ENCODE assay signal across 17 mouse cellular contexts in genomic region chr6:51179741-51180537, GRCm38 (mm10).
DNase-seq lines count a peak whose midpoint lies in the region; ATAC-seq and TF ChIP-seq lines count a peak whose summit lies in the region.
"Had no signal": no experiment of that assay in that cellular context is flagged by ENCODE, and none has a peak within 500 bp of the region (broad histone marks: within the 10 kb centered on the region; RNA-seq: fewer than 3 reads in every experiment).

No protein-coding gene starts in this region.

- no peak overlapping the region for H3K27ac ChIP-seq in embryonic facial prominence, embryonic 11.5 days (replicated peaks; ENCODE audit: low read depth, low read length)
- no peak overlapping the region for H3K27ac ChIP-seq in embryonic facial prominence, embryonic 10.5 days (replicated peaks)
- no peak overlapping the region for H3K27ac ChIP-seq in layer of hippocampus, adult 2 months
- H3K27ac ChIP-seq: hindbrain, embryonic 10.5 days; lung, embryonic 15.5 days had no signal

- intact Hi-C loops in gastrocnemius, postnatal 14 days (cut with DNase I; ENCODE audit: low total_unique reads): loop anchor here (10.0 kb wide), 2 partner anchors 825 to 1965 kb away; partner anchors contain the start of gene Igf2bp3

- no peak for ATAC-seq in embryonic facial prominence, embryonic 11.5 days (replicated peaks; ENCODE audit: insufficient number of reproducible peaks, low FRiP score, low TSS enrichment, low read depth)
- ATAC-seq: intestine, postnatal 0 days had no signal

- peak; percentile 42 for DNase-seq in embryonic facial prominence, embryonic 11.5 days (ENCODE audit: low spot score)
- no peak for DNase-seq in embryonic facial prominence, embryonic 10.5 days (ENCODE audit: low spot score)
- DNase-seq in kidney, postnatal 14 days: peak; percentile 26
- no peak for DNase-seq in kidney, adult 11 months
- DNase-seq in thymus, postnatal 4 days: peak; percentile 13
- DNase-seq in thymus, adult 18-20 months: no peak
- DNase-seq in gastrocnemius, postnatal 14 days: no peak
- no peak for DNase-seq in layer of hippocampus, adult 2 months (ENCODE audit: low spot score in 2 of 2)
- DNase-seq: adrenal gland, postnatal 14 days; cerebellum, adult 9-10 months; gastrocnemius, postnatal 10 days; layer of hippocampus, postnatal 36 days; liver had no signal

- H3K9ac ChIP-seq in embryonic facial prominence, embryonic 11.5 days (replicated peaks; ENCODE audit: low read length): no peak overlapping the region
- H3K9ac ChIP-seq: lung, embryonic 15.5 days had no signal

- no peaks in the 10 kb centered on the region for H3K9me3 ChIP-seq in embryonic facial prominence, embryonic 11.5 days (replicated peaks; ENCODE audit: control insufficient read depth, low read length)
- no peaks in the 10 kb centered on the region for H3K9me3 ChIP-seq in embryonic facial prominence, embryonic 10.5 days
- H3K9me3 ChIP-seq: hindbrain, embryonic 10.5 days; lung, embryonic 15.5 days had no signal

- no peaks in the 10 kb centered on the region for H3K36me3 ChIP-seq in embryonic facial prominence, embryonic 11.5 days (replicated peaks; ENCODE audit: control insufficient read depth, insufficient read depth, low read depth, low read length)
- H3K36me3 ChIP-seq in embryonic facial prominence, embryonic 10.5 days (replicated peaks): no peaks in the 10 kb centered on the region
- H3K36me3 ChIP-seq: hindbrain, embryonic 10.5 days; lung, embryonic 15.5 days had no signal

- H3K27me3 ChIP-seq in embryonic facial prominence, embryonic 11.5 days (ENCODE audit: control insufficient read depth, insufficient read depth, low read length): peaks cover 22% of the 10 kb centered on the region
- H3K27me3 ChIP-seq in embryonic facial prominence, embryonic 10.5 days (replicated peaks; ENCODE audit: low read depth, poor library complexity, severe bottlenecking): peaks cover 82% of the 10 kb centered on the region

- H3K4me2 ChIP-seq in embryonic facial prominence, embryonic 11.5 days (ENCODE audit: low read depth, low read length): no peak overlapping the region

- WGBS in embryonic facial prominence, embryonic 11.5 days: 6% methylated on average over 17 of the region's 17 CpGs
- 5% methylated on average over 17 of the region's 17 CpGs for WGBS in embryonic facial prominence, embryonic 10.5 days

- H3K4me1 ChIP-seq in embryonic facial prominence, embryonic 11.5 days (ENCODE audit: control insufficient read depth, insufficient read depth, low read length): no peaks in the 10 kb centered on the region
- H3K4me1 ChIP-seq in embryonic facial prominence, embryonic 10.5 days: peaks cover 18% of the 10 kb centered on the region
- H3K4me1 ChIP-seq: hindbrain, embryonic 10.5 days had no signal

- TF ChIP-seq CTCF in layer of hippocampus, adult 2 months (conservative IDR thresholded peaks at IDR 0.05): no peak

- H3K4me3 ChIP-seq in embryonic facial prominence, embryonic 11.5 days (ENCODE audit: low read depth, low read length): no peak overlapping the region
- H3K4me3 ChIP-seq in embryonic facial prominence, embryonic 10.5 days: no peak overlapping the region
- no peak overlapping the region for H3K4me3 ChIP-seq in layer of hippocampus, adult 2 months
- H3K4me3 ChIP-seq: hindbrain, embryonic 10.5 days; lung, embryonic 15.5 days; megakaryocyte, embryonic 14.5 days had no signal

Comparison
In these comparisons a context has a peak if more than half of its experiments do, and no peak if none do; other contexts are left out.
1. DNase-seq: peak in embryonic facial prominence, embryonic 11.5 days (single experiment), kidney, postnatal 14 days (single experiment) and thymus, postnatal 4 days (single experiment); none in embryonic facial prominence, embryonic 10.5 days (single experiment), kidney, adult 11 months (single experiment), thymus, adult 18-20 months (0 of 2), gastrocnemius, postnatal 14 days (single experiment) and layer of hippocampus, adult 2 months (0 of 2).